In genomic region chr13:20586462-20586861, GRCm38 (mm10) we compare ENCODE assay signal across 16 mouse cellular contexts.
"Had no signal": no experiment of that assay in that cellular context is flagged by ENCODE, and none has a peak within 500 bp of the region (broad histone marks: within the 10 kb centered on the region; RNA-seq: fewer than 3 reads in every experiment).

No protein-coding gene starts in this region.

- DNase-seq: lung, adult 2 months; lung, postnatal 14 days; lung, postnatal 36 days; midbrain, embryonic 14.5 days; right cerebral cortex, postnatal 14 days; thymus, adult 2 months; thymus, postnatal 25 days; thymus, postnatal 4 days had no signal

- H3K4me1 ChIP-seq: lung, embryonic 15.5 days; megakaryocyte, embryonic 14.5 days; neural tube, embryonic 12.5 days; stomach, embryonic 15.5 days had no signal

- H3K27ac ChIP-seq: lung, embryonic 15.5 days; macrophage; midbrain, embryonic 12.5 days; neural tube, embryonic 12.5 days; stomach, embryonic 15.5 days; stomach, postnatal 0 days had no signal

- H3K4me3 ChIP-seq: lung, embryonic 15.5 days; megakaryocyte, embryonic 14.5 days; midbrain, embryonic 12.5 days; neural tube, embryonic 12.5 days; stomach, embryonic 15.5 days had no signal

- H3K4me2 ChIP-seq: lung, embryonic 15.5 days; midbrain, embryonic 12.5 days; neural tube, embryonic 12.5 days; stomach, embryonic 15.5 days had no signal

- H3K36me3 ChIP-seq: lung, embryonic 15.5 days; midbrain, embryonic 12.5 days; neural tube, embryonic 12.5 days; stomach, embryonic 15.5 days had no signal

- ATAC-seq: lung, postnatal 0 days had no signal

- H3K27me3 ChIP-seq: lung, embryonic 15.5 days; megakaryocyte, embryonic 14.5 days; midbrain, embryonic 12.5 days; neural tube, embryonic 12.5 days; stomach, embryonic 15.5 days had no signal

- H3K9ac ChIP-seq: lung, embryonic 15.5 days; midbrain, embryonic 12.5 days; neural tube, embryonic 12.5 days; stomach, embryonic 15.5 days had no signal

- H3K9me3 ChIP-seq: lung, embryonic 15.5 days; megakaryocyte, embryonic 14.5 days; midbrain, embryonic 12.5 days; neural tube, embryonic 12.5 days; stomach, embryonic 15.5 days had no signal
